Mouse (Mus musculus) small intestine, adult 2 months (tissue): ENCODE measurements at regions not wholly inside any gene's neighbourhood (a gene's known extent, or its start where the extent isn't known, plus 50 kb on each side); places are given as distances from the start of the nearest gene placed in this dataset.

Experiments
- H3K27ac ChIP-seq: fragments of 200-500 bp; 2 replicates; pipeline ENCODE4 v1.5.1; 2012; ENCODE audit warnings: low read depth, low read length, control low read depth, inconsistent platforms; ENCODE audit not compliant: insufficient read depth
- H3K27me3 ChIP-seq: fragments of 200-500 bp; 2 replicates; pipeline ENCODE4 v1.6.1; 2012; ENCODE audit warnings: mild to moderate bottlenecking, moderate library complexity, low read length, inconsistent platforms; ENCODE audit not compliant: control insufficient read depth, insufficient read depth
- H3K36me3 ChIP-seq: fragments of 200-500 bp; 2 replicates; pipeline ENCODE4 v1.6.1; 2012; ENCODE audit warnings: mild to moderate bottlenecking, low read length, control low read depth, inconsistent platforms; ENCODE audit not compliant: control insufficient read depth, insufficient read depth
- H3K4me1 ChIP-seq: fragments of 200-500 bp; 2 replicates; pipeline ENCODE4 v1.6.1; 2012; ENCODE audit warnings: low read length, inconsistent platforms, mixed read lengths; ENCODE audit not compliant: control insufficient read depth, insufficient read depth, insufficient read length
- H3K4me3 ChIP-seq: fragments of 200-500 bp; 2 replicates; pipeline ENCODE4 v1.5.1; 2012; ENCODE audit warnings: low read depth, mild to moderate bottlenecking, control low read depth, inconsistent platforms, low read length, moderate library complexity
- CTCF ChIP-seq: fragments of 200-500 bp; IDR thresholded peaks from 2 replicates; pipeline ENCODE4 v1.5.1; 2012; ENCODE audit warnings: low read depth, mild to moderate bottlenecking, control low read depth, inconsistent platforms, low read length, moderate library complexity, mixed read lengths; ENCODE audit not compliant: insufficient replicate concordance, insufficient read length; ENCODE audit errors: extremely low read depth
- POLR2A ChIP-seq: fragments of 200-500 bp; IDR thresholded peaks from 2 replicates; pipeline ENCODE4 v1.6.1; 2012; ENCODE audit warnings: low read depth, mild to moderate bottlenecking, control low read depth, inconsistent platforms, low read length, moderate library complexity
- WGBS: fragments of 180-500 bp; shearing (Covaris S2); methylation state at CpG from one replicate; pipeline ENCODE4 v1.1.7; 2018; 5-methylcytosine and 5-hydroxymethylcytosine counted together

- Histone ChIP-seq H3K27ac (no peak overlapping the region), H3K27me3 (no peaks in the 10 kb centered on the region), H3K4me1 (no peaks in the 10 kb centered on the region), H3K36me3 (no peaks in the 10 kb centered on the region), H3K4me3 (no peak overlapping the region)
- 79% methylated on average over 4 of the region's 4 CpGs for WGBS
- TF ChIP-seq POLR2A, result no peak
- no peak for TF ChIP-seq CTCF
Observed at GRCm38 (mm10) chr10:99834905-99835633, 75.6 kb upstream of the Csl start.

- no peaks in the 10 kb centered on the region for H3K36me3 ChIP-seq
- H3K27me3 ChIP-seq, result no peaks in the 10 kb centered on the region
- WGBS, result 77% methylated on average over 3 of the region's 3 CpGs
- 0 out of 2 replicates have a peak, but pooled peaks cover 3% of the 10 kb centered on the region for H3K4me1 ChIP-seq
- TF ChIP-seq CTCF, result no peak
- TF ChIP-seq POLR2A, result no peak
- no peak overlapping the region for H3K27ac ChIP-seq
- no peak overlapping the region for H3K4me3 ChIP-seq
Observed at GRCm38 (mm10) chr10:99829974-99830373, 70.5 kb upstream of the Csl start.

GRCm38 (mm10) chr10:99827476-99827875 is 68.0 kb upstream of the Csl start:
- Histone ChIP-seq H3K4me1 (0 out of 2 replicates have a peak, but pooled peaks cover 3% of the 10 kb centered on the region), H3K36me3 (no peaks in the 10 kb centered on the region), H3K27ac (no peak overlapping the region), H3K27me3 (no peaks in the 10 kb centered on the region), H3K4me3 (no peak overlapping the region)
- 44% methylated on average over 4 of the region's 4 CpGs for WGBS
- TF ChIP-seq CTCF (no peak), POLR2A (no peak)

GRCm38 (mm10) chr10:99825881-99826280 is 66.4 kb upstream of the Csl start:
- Histone ChIP-seq H3K27me3 (no peaks in the 10 kb centered on the region), H3K36me3 (no peaks in the 10 kb centered on the region), H3K4me3 (no peak overlapping the region), H3K27ac (no peak overlapping the region), H3K4me1 (0 out of 2 replicates have a peak, but pooled peaks cover 3% of the 10 kb centered on the region)
- WGBS, result 91% methylated on average over 4 of the region's 4 CpGs
- TF ChIP-seq CTCF (no peak), POLR2A (no peak)

GRCm38 (mm10) chr10:99812069-99812650 is 52.7 kb upstream of the Csl start:
- H3K27ac ChIP-seq, result no peak overlapping the region
- H3K36me3 ChIP-seq, result no peaks in the 10 kb centered on the region
- no peak overlapping the region for H3K4me3 ChIP-seq
- WGBS, result 82% methylated on average over 7 of the region's 7 CpGs
- peaks cover 4% of the 10 kb centered on the region; the same call in 1 of the 2 replicates for H3K4me1 ChIP-seq
- no peak for TF ChIP-seq CTCF
- no peak for TF ChIP-seq POLR2A
- H3K27me3 ChIP-seq, result no peaks in the 10 kb centered on the region

- 0 out of 2 replicates have a peak overlapping the region, but pooled peaks have one; percentile 3 for H3K27ac ChIP-seq
- TF ChIP-seq POLR2A, result no peak
- no peak for TF ChIP-seq CTCF
- WGBS, result 31% methylated on average over 1 of the region's 1 CpGs
- H3K4me1 ChIP-seq, result peaks cover 4% of the 10 kb centered on the region; the same call in 1 of the 2 replicates
- H3K27me3 ChIP-seq, result no peaks in the 10 kb centered on the region
- no peak overlapping the region for H3K4me3 ChIP-seq
- no peaks in the 10 kb centered on the region for H3K36me3 ChIP-seq
Observed at GRCm38 (mm10) chr10:99811430-99811829, 52.0 kb upstream of the Csl start.
